Mouse (Mus musculus): ENCODE results near the gene Shbg.

Gene Shbg

GRCm38 (mm10) chr11:69565131-69565530 is 52.6 kb downstream of the Shbg start:
- no peak for DNase-seq (ENCODE audit: low read depth, low spot score)
